Mouse (Mus musculus) heart, postnatal 0 days (tissue): ENCODE results near the gene Cer1.

ENCODE experiments used
- CTCF ChIP-seq: IDR thresholded peaks from 2 replicates; pipeline ENCODE4 v1.5.1; 2016; ENCODE audit warnings: antibody characterized with exemption, control low read depth, low read depth
- EP300 ChIP-seq: IDR thresholded peaks from 2 replicates; pipeline ENCODE4 v1.6.1; 2016; ENCODE audit warnings: antibody characterized with exemption, low read depth

- no peak for TF ChIP-seq CTCF
- TF ChIP-seq EP300, result no peak
Observed at GRCm38 (mm10) chr4:82859131-82860125, 25.5 kb downstream of the Cer1 start, which contains the start of gene Zdhhc21.
